Mouse (Mus musculus) midbrain, embryonic 14.5 days (tissue): ENCODE data around the gene Lin28b. TPM values are rescaled to one million over a fixed set of nuclear protein-coding genes. Genes with fewer than 3 reads are reported as not detected.

Experiments
- ATAC-seq: fragments of 200-750 bp; cut with Nextera tagmentation; 2 replicates; pipeline ENCODE4 v1.8.0; 2017; ENCODE audit warnings: moderate number of reproducible peaks, moderate library complexity; ENCODE audit not compliant: low FRiP score, low TSS enrichment
- DNase-seq: peaks from one replicate; pipeline ENCODE4 v3.0.0-alpha.2; 2015
- H3K27ac ChIP-seq: fragments of 300-500 bp; sonication (generic); replicated peaks from 2 replicates; pipeline ENCODE4 v1.5.1; 2014; ENCODE audit warnings: mild to moderate bottlenecking, low read depth, low read length, moderate library complexity
- H3K27me3 ChIP-seq: fragments of 300-500 bp; sonication (generic); 2 replicates; pipeline ENCODE4 v1.6.1; 2014; ENCODE audit warnings: low read length, control low read depth, mixed read lengths; ENCODE audit not compliant: control insufficient read depth, insufficient read depth
- H3K36me3 ChIP-seq: fragments of 300-500 bp; sonication (generic); 2 replicates; pipeline ENCODE4 v1.6.1; 2014; ENCODE audit warnings: low read length, control low read depth; ENCODE audit not compliant: control insufficient read depth, insufficient read depth
- H3K4me1 ChIP-seq: fragments of 300-500 bp; sonication (generic); 2 replicates; pipeline ENCODE4 v1.6.1; 2014; ENCODE audit warnings: mild to moderate bottlenecking, antibody characterized with exemption, low read length, control low read depth; ENCODE audit not compliant: control insufficient read depth, insufficient read depth
- H3K4me2 ChIP-seq: fragments of 300-500 bp; sonication (generic); 2 replicates; pipeline ENCODE4 v1.6.1; 2014; ENCODE audit warnings: mild to moderate bottlenecking, low read length, moderate library complexity
- H3K4me3 ChIP-seq: fragments of 300-500 bp; sonication (generic); replicated peaks from 2 replicates; pipeline ENCODE4 v1.5.1; 2014; ENCODE audit warnings: low read depth, low read length
- H3K9ac ChIP-seq: fragments of 300-500 bp; sonication (generic); replicated peaks from 2 replicates; pipeline ENCODE4 v1.6.1; 2014; ENCODE audit warnings: mild to moderate bottlenecking, low read length, moderate library complexity
- H3K9me3 ChIP-seq: fragments of 300-500 bp; sonication (generic); 2 replicates; pipeline ENCODE4 v1.6.1; 2016; ENCODE audit warnings: low read length, control low read depth, mixed read lengths; ENCODE audit not compliant: control insufficient read depth
- WGBS: fragments of 180-500 bp; shearing (Covaris S2); extraction: QIAGEN DNeasy Blood & Tissue Kit; methylation state at CpG from one replicate; pipeline ENCODE4 v1.1.7; 2014; 5-methylcytosine and 5-hydroxymethylcytosine counted together
- polyA plus RNA-seq: library from polyadenylated mRNA; unstranded; fragments of >200 nt; fragmentation: Nextera tagmentation; extraction: Ambion mirVana; gene quantifications from 2 replicates; pipeline ENCODE4 v1.2.1, GENCODE M21; 2014

Gene Lin28b
- polyA plus RNA-seq, 1 experiment from 2014 or later = 11.0 TPM

GRCm38 (mm10) chr10:45473143-45473484 is 13.1 kb downstream of the Lin28b start:
- H3K9ac ChIP-seq = no peak overlapping the region
- ATAC-seq (no peak), DNase-seq (peak; percentile 28)
- H3K27me3 ChIP-seq = peaks cover 10% of the 10 kb centered on the region
- 10% methylated on average over 5 of the region's 5 CpGs for WGBS
- H3K4me1 ChIP-seq = peaks cover 6% of the 10 kb centered on the region
- H3K4me2 ChIP-seq = no peak overlapping the region; the same call in 1 of the 2 replicates
- no peaks in the 10 kb centered on the region for H3K9me3 ChIP-seq
- no peak overlapping the region for H3K4me3 ChIP-seq
- no peaks in the 10 kb centered on the region for H3K36me3 ChIP-seq
- H3K27ac ChIP-seq = no peak overlapping the region

- peaks cover 10% of the 10 kb centered on the region for H3K27me3 ChIP-seq
- H3K4me1 ChIP-seq = peaks cover 10% of the 10 kb centered on the region
- no peaks in the 10 kb centered on the region for H3K9me3 ChIP-seq
- WGBS = 19% methylated on average over 6 of the region's 6 CpGs
- H3K27ac ChIP-seq = no peak overlapping the region
- H3K9ac ChIP-seq = no peak overlapping the region
- no peaks in the 10 kb centered on the region for H3K36me3 ChIP-seq
- no peak overlapping the region for H3K4me3 ChIP-seq
- no peak for ATAC-seq
- DNase-seq = no peak
- H3K4me2 ChIP-seq = no peak overlapping the region; the same call in 1 of the 2 replicates
These were observed 13.6 kb downstream of the Lin28b start for GRCm38 (mm10) chr10:45472431-45473142.

GRCm38 (mm10) chr10:45471321-45471720 is 14.9 kb downstream of the Lin28b start:
- no peaks in the 10 kb centered on the region for H3K9me3 ChIP-seq
- no peak overlapping the region for H3K9ac ChIP-seq
- DNase-seq = no peak
- H3K27me3 ChIP-seq = peaks cover 10% of the 10 kb centered on the region
- no peak overlapping the region; the same call in 1 of the 2 replicates for H3K4me3 ChIP-seq
- peak overlapping the region; percentile 64 for H3K4me2 ChIP-seq
- no peaks in the 10 kb centered on the region for H3K36me3 ChIP-seq
- no peak overlapping the region for H3K27ac ChIP-seq
- H3K4me1 ChIP-seq = peaks cover 11% of the 10 kb centered on the region
- no peak for ATAC-seq
- 23% methylated on average over 3 of the region's 3 CpGs for WGBS

- H3K4me1 ChIP-seq = peaks cover 11% of the 10 kb centered on the region
- H3K9ac ChIP-seq = peak overlapping the region; percentile 17; the same call in 1 of the 2 replicates
- H3K4me3 ChIP-seq = peak overlapping the region; percentile 42
- WGBS = 1% methylated on average over 13 of the region's 13 CpGs
- H3K36me3 ChIP-seq = no peaks in the 10 kb centered on the region
- H3K4me2 ChIP-seq = peak overlapping the region; percentile 64
- peaks cover 10% of the 10 kb centered on the region for H3K27me3 ChIP-seq
- ATAC-seq = peak; percentile 63
- H3K9me3 ChIP-seq = no peaks in the 10 kb centered on the region
- no peak overlapping the region for H3K27ac ChIP-seq
- DNase-seq = peak; percentile 69
These were observed 16.0 kb downstream of the Lin28b start for GRCm38 (mm10) chr10:45470079-45470739.

- WGBS = 2% methylated on average over 21 of the region's 21 CpGs
- H3K4me1 ChIP-seq = peaks cover 11% of the 10 kb centered on the region
- peaks cover 7% of the 10 kb centered on the region; the same call in 1 of the 2 replicates for H3K27me3 ChIP-seq
- DNase-seq (peak; percentile 71), ATAC-seq (peak; percentile 69)
- peak overlapping the region; percentile 42 for H3K4me3 ChIP-seq
- H3K27ac ChIP-seq = no peak overlapping the region
- H3K9me3 ChIP-seq = no peaks in the 10 kb centered on the region
- peak overlapping the region; percentile 64 for H3K4me2 ChIP-seq
- no peaks in the 10 kb centered on the region for H3K36me3 ChIP-seq
- peak overlapping the region; percentile 17; the same call in 1 of the 2 replicates for H3K9ac ChIP-seq
These were observed 16.9 kb downstream of the Lin28b start for GRCm38 (mm10) chr10:45469027-45469996.

- H3K36me3 ChIP-seq = no peaks in the 10 kb centered on the region
- DNase-seq (no peak), ATAC-seq (no peak)
- H3K4me1 ChIP-seq = peaks cover 11% of the 10 kb centered on the region
- peak overlapping the region; percentile 64 for H3K4me2 ChIP-seq
- no peaks in the 10 kb centered on the region for H3K9me3 ChIP-seq
- H3K4me3 ChIP-seq = peak overlapping the region; percentile 42; the same call in 1 of the 2 replicates
- no peak overlapping the region for H3K27ac ChIP-seq
- 35% methylated on average over 4 of the region's 4 CpGs for WGBS
- no peak overlapping the region for H3K9ac ChIP-seq
- H3K27me3 ChIP-seq = peaks cover 7% of the 10 kb centered on the region; the same call in 1 of the 2 replicates
These were observed 17.8 kb downstream of the Lin28b start for GRCm38 (mm10) chr10:45468180-45468915.

- H3K9me3 ChIP-seq = no peaks in the 10 kb centered on the region
- no peaks in the 10 kb centered on the region for H3K36me3 ChIP-seq
- no peak overlapping the region for H3K4me3 ChIP-seq
- no peaks in the 10 kb centered on the region for H3K4me1 ChIP-seq
- WGBS = 25% methylated on average over 2 of the region's 2 CpGs
- no peak for DNase-seq
- no peak for ATAC-seq
- H3K27me3 ChIP-seq = no peaks in the 10 kb centered on the region
- no peak overlapping the region for H3K27ac ChIP-seq
- no peak overlapping the region for H3K4me2 ChIP-seq
- no peak overlapping the region for H3K9ac ChIP-seq
These were observed 27.6 kb downstream of the Lin28b start for GRCm38 (mm10) chr10:45458637-45459036.

- no peak for ATAC-seq
- Histone ChIP-seq H3K4me1 (no peaks in the 10 kb centered on the region), H3K9me3 (no peaks in the 10 kb centered on the region), H3K4me3 (no peak overlapping the region), H3K27ac (no peak overlapping the region), H3K36me3 (no peaks in the 10 kb centered on the region), H3K27me3 (no peaks in the 10 kb centered on the region), H3K4me2 (no peak overlapping the region), H3K9ac (no peak overlapping the region)
- DNase-seq = no peak
- 6% methylated on average over 2 of the region's 2 CpGs for whole genome bisulfite sequencing
These were observed 28.1 kb downstream of the Lin28b start for GRCm38 (mm10) chr10:45458074-45458473.
